Mouse (Mus musculus): ENCODE data around the gene Pde9a. TPM values are rescaled to one million over a fixed set of nuclear protein-coding genes. Genes with fewer than 3 reads are reported as not detected.

Gene Pde9a
- polyA plus RNA-seq, 1 experiment = not detected

DNA sequence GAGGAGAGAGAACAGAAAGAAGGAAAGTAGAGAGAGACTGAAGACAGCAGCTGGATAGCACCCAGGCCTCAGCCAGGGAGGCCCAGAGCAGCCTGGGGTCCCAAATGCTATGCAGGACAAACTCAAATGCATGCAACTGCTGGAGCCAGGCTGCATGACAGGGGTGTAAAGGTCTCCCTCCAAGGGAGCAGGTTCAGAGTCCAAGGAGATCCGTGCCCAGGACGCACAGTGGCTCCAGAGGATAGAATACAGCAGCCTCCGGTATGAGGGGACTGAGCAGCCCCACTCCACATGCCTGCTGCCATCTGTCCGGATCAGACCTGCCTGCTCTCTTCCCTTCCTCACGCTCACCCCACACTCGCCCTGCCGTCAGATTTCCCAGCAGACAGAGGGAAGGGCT lies 120.3 kb downstream of the Pde9a start:
- Histone ChIP-seq H3K27me3 (ENCODE audit: control insufficient read depth) (no peaks in the 10 kb centered on the region), H3K4me1 (ENCODE audit: control insufficient read depth) (peaks cover 51% of the 10 kb centered on the region), H3K9me3 (ENCODE audit: control insufficient read depth, low read length) (no peaks in the 10 kb centered on the region), H3K4me3 (replicated peaks) (no peak overlapping the region), H3K36me3 (ENCODE audit: control insufficient read depth) (peaks cover 91% of the 10 kb centered on the region)
- TF ChIP-seq TAL1 (IDR thresholded peaks at IDR 0.05; ENCODE audit: low read length) (no peak), GATA1 (IDR thresholded peaks at IDR 0.05; ENCODE audit: low read length) (no peak)

GRCm38 (mm10) chr17:31510944-31511343 lies 124.9 kb downstream of the Pde9a start:
- Histone ChIP-seq H3K36me3 (ENCODE audit: control insufficient read depth) (peaks cover 44% of the 10 kb centered on the region), H3K27me3 (ENCODE audit: control insufficient read depth) (peaks cover 3% of the 10 kb centered on the region), H3K4me1 (ENCODE audit: control insufficient read depth) (peaks cover 37% of the 10 kb centered on the region), H3K4me3 (replicated peaks) (peak overlapping the region; percentile 80), H3K9me3 (ENCODE audit: control insufficient read depth, low read length) (no peaks in the 10 kb centered on the region)
- TF ChIP-seq TAL1 (IDR thresholded peaks at IDR 0.05; ENCODE audit: low read length) = no peak
- TF ChIP-seq GATA1 (IDR thresholded peaks at IDR 0.05; ENCODE audit: low read length) = no peak

DNA sequence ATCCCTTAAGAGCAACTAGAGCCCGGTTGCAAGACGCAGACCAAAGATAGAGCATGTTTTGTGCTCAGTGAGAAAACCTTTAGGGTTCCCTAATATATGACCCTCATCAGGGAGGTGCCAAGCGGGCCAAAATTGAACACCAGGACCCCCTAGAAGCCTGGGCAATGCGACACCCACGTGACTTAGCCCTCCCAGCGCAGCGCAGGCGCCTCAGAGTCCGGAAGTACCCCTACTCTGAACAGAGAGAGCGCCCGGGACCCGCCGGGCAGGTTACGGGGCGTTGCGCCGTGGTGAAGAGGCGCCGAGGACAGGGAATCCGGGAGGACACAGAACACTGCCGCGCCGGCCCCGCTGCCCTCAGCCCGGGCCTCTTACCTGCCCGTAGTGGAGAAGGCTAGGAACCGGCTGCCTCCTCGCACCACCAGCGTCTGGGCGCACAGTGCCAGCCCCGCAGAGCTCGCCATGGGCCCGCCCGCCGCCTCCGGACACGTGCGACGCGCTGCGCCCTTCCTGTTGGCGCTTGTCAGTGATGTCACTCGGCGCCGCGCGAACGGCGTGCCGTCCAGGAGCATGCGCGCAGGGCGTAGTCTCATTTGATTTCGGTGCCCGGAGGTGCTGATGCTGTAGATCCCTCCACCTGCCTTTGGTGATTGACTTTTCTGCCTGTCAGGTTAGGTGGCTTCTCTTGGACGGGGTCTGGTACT lies 125.9 kb downstream of the Pde9a start:
- Histone ChIP-seq H3K4me1 (ENCODE audit: control insufficient read depth) (peaks cover 36% of the 10 kb centered on the region), H3K9me3 (ENCODE audit: control insufficient read depth, low read length) (no peaks in the 10 kb centered on the region), H3K36me3 (ENCODE audit: control insufficient read depth) (peaks cover 35% of the 10 kb centered on the region), H3K27me3 (ENCODE audit: control insufficient read depth) (peaks cover 5% of the 10 kb centered on the region), H3K4me3 (replicated peaks) (peak overlapping the region; percentile 80)
- TF ChIP-seq GATA1 (IDR thresholded peaks at IDR 0.05; ENCODE audit: low read length) (no peak), TAL1 (IDR thresholded peaks at IDR 0.05; ENCODE audit: low read length) (no peak)

DNA sequence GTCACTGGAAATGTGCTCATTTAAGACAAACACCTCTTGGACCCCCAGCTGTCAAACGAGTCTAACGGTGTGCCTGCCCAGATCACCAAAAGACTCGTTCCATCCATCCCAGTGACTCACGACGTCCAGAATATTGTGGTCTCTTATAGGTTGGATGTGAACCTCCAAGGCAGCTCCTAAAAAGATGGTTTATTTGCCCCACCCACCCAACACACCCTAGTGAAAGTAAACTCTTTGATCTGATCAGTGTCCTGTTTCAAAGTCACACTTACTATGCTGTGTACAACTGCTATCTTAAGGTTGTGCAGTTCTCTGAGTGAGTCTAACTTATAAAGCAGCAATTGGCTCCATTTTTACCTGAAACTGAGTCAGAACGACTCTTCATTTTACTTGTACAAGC lies 126.6 kb downstream of the Pde9a start:
- Histone ChIP-seq H3K4me3 (replicated peaks) (peak overlapping the region; percentile 80), H3K27me3 (ENCODE audit: control insufficient read depth) (peaks cover 12% of the 10 kb centered on the region), H3K4me1 (ENCODE audit: control insufficient read depth) (peaks cover 32% of the 10 kb centered on the region), H3K36me3 (ENCODE audit: control insufficient read depth) (peaks cover 29% of the 10 kb centered on the region), H3K9me3 (ENCODE audit: control insufficient read depth, low read length) (no peaks in the 10 kb centered on the region)
- TF ChIP-seq TAL1 (IDR thresholded peaks at IDR 0.05; ENCODE audit: low read length) = no peak
- TF ChIP-seq GATA1 (IDR thresholded peaks at IDR 0.05; ENCODE audit: low read length) = no peak

- H3K27me3 ChIP-seq (ENCODE audit: control insufficient read depth) = peaks cover 12% of the 10 kb centered on the region
- H3K4me3 ChIP-seq (replicated peaks) = no peak overlapping the region
- TF ChIP-seq GATA1 (IDR thresholded peaks at IDR 0.05; ENCODE audit: low read length) = no peak
- TF ChIP-seq TAL1 (IDR thresholded peaks at IDR 0.05; ENCODE audit: low read length) = no peak
- H3K4me1 ChIP-seq (ENCODE audit: control insufficient read depth) = peaks cover 32% of the 10 kb centered on the region
- no peaks in the 10 kb centered on the region for H3K9me3 ChIP-seq (ENCODE audit: control insufficient read depth, low read length)
- peaks cover 9% of the 10 kb centered on the region for H3K36me3 ChIP-seq (ENCODE audit: control insufficient read depth)
Observed at GRCm38 (mm10) chr17:31514696-31515095, 128.7 kb downstream of the Pde9a start.

DNA sequence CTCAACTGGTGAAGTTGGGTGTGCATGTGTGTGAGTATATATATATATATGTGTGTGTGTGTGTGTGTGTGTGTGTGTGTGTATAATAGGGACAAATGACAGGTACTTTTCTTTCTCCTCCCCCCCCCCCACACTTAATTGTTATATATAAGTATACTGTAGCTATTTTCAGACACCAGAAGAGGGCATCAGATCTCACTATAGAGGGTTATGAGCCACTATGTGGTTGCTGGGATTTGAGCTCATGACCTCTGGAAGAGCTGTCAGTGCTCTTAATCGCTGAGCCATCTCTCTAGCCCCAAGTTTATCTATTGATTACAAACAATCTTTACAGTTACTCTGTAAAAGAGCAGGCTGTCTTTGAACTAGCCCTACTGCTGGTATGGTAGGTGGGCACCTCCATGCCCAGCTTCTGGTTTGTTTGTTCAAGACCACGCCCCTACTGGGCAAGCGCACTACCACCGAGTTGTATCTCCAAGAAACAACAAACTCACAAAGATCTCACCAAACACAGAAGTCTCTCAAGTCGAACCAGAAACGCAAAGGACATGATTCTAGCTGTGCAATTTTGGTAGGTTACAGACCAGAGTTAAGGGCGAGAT lies 133.4 kb downstream of the Pde9a start:
- Histone ChIP-seq H3K4me1 (ENCODE audit: control insufficient read depth) (peaks cover 27% of the 10 kb centered on the region), H3K36me3 (ENCODE audit: control insufficient read depth) (peaks cover 19% of the 10 kb centered on the region), H3K9me3 (ENCODE audit: control insufficient read depth, low read length) (no peaks in the 10 kb centered on the region), H3K27me3 (ENCODE audit: control insufficient read depth) (peaks cover 12% of the 10 kb centered on the region), H3K4me3 (replicated peaks) (peak overlapping the region; percentile 92)
- no peak for TF ChIP-seq GATA1 (IDR thresholded peaks at IDR 0.05; ENCODE audit: low read length)
- no peak for TF ChIP-seq TAL1 (IDR thresholded peaks at IDR 0.05; ENCODE audit: low read length)

DNA sequence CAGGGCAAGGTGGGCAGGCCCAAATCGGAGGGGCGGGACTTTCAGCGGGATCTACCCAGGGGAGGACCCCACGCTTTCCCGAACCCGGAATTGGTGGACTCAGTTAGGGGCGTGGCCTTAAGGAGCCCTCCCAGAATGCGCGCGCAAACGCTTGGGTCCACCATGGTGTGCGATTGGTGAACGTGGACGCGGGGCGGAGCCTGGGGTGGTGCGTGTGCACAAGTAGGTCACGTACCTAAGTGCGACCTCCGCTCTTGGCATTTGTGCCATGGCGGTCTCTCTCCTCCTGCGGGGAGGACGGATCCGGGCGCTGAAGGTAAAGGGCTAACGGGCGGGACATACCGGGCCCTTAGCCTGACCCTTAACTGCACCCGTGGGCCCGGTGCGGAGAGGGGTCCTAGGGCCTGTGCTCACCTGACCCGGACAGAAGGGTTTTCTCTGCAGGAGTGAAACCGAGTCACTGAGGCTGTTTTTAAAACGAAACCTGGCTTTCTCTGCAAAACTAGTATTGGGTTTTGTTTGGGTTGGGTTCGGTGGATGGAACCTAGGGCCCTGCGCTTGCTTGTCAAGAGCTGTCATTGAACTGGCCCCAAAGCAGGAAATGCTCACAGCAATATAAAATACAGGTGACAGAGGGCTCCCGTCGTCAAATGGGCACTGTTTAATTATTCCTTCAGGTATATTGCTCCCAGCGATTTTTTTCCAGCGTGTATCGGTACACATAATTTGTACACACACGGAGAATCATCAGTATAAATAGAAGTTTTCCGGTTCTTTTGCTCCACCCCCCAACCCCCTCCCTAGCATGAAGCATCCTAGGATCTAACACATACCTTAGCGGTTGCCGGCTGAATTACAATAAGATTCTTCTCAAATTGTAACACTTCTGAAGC lies 134.2 kb downstream of the Pde9a start, which contains the start of the genes Wdr4 and Ndufv3:
TSS of gene Wdr4 (minus strand) at position 35 of the 893 bp plus-strand sequence.
TSS of gene Ndufv3 (plus strand) at position 170 of the 893 bp plus-strand sequence.
- Histone ChIP-seq H3K27me3 (ENCODE audit: control insufficient read depth) (peaks cover 10% of the 10 kb centered on the region), H3K4me3 (replicated peaks) (peak within 1 kb of the TSS; percentile 92), H3K36me3 (ENCODE audit: control insufficient read depth) (peaks cover 24% of the 10 kb centered on the region), H3K9me3 (ENCODE audit: control insufficient read depth, low read length) (no peaks in the 10 kb centered on the region), H3K4me1 (ENCODE audit: control insufficient read depth) (peaks cover 27% of the 10 kb centered on the region)
- TF ChIP-seq GATA1 (IDR thresholded peaks at IDR 0.05; ENCODE audit: low read length) (no peak), TAL1 (IDR thresholded peaks at IDR 0.05; ENCODE audit: low read length) (no peak)

DNA sequence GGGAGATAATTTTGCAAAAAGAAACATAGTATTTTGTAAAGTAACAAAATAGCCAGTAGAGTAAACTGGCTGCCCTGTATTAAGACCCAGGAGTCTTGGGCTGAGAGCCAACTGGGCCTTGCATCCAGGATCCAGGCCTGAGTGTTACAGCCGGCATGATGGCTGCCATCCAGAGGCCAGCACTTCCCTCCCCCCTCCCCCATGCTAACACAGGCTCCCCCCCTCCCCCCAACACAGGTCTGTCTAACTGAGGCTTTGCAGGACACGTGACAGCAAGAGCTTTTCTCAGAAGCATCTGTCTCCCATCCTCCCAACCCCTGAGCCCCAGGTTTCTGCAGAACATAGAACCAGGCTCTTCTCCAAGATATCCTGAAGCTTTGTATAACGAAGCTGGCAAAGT lies 134.9 kb downstream of the Pde9a start:
- H3K4me3 ChIP-seq (replicated peaks) = peak overlapping the region; percentile 92
- no peaks in the 10 kb centered on the region for H3K9me3 ChIP-seq (ENCODE audit: control insufficient read depth, low read length)
- peaks cover 9% of the 10 kb centered on the region for H3K27me3 ChIP-seq (ENCODE audit: control insufficient read depth)
- peaks cover 25% of the 10 kb centered on the region for H3K36me3 ChIP-seq (ENCODE audit: control insufficient read depth)
- peaks cover 27% of the 10 kb centered on the region for H3K4me1 ChIP-seq (ENCODE audit: control insufficient read depth)
- no peak for TF ChIP-seq TAL1 (IDR thresholded peaks at IDR 0.05; ENCODE audit: low read length)
- no peak for TF ChIP-seq GATA1 (IDR thresholded peaks at IDR 0.05; ENCODE audit: low read length)

DNA sequence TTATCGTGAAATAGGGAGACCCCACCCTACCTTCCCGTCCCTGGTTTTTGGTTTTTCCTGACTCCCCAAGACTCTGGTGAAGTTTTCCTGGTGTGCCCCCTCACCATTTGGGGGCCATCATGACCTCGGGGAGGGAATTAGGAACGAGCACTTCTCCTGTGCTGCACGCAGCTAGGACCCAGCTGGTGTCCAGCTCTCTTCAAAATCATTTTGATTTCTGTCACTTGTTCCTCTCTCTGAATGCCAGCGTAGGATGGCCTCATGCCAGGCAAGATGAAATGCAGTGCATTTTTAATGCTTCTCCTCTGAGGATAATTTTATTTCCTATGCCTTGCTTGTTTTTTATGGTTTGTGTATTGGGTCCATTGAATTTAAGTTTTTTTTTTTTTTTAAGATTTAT lies 135.9 kb downstream of the Pde9a start:
- TF ChIP-seq GATA1 (IDR thresholded peaks at IDR 0.05; ENCODE audit: low read length) (no peak), TAL1 (IDR thresholded peaks at IDR 0.05; ENCODE audit: low read length) (no peak)
- Histone ChIP-seq H3K36me3 (ENCODE audit: control insufficient read depth) (peaks cover 29% of the 10 kb centered on the region), H3K4me1 (ENCODE audit: control insufficient read depth) (peaks cover 27% of the 10 kb centered on the region), H3K9me3 (ENCODE audit: control insufficient read depth, low read length) (no peaks in the 10 kb centered on the region), H3K4me3 (replicated peaks) (no peak overlapping the region), H3K27me3 (ENCODE audit: control insufficient read depth) (peaks cover 7% of the 10 kb centered on the region)

All from erythroblast, embryonic 14.5 days (primary cell).